Mouse (Mus musculus) retina, adult 2 months (tissue): ENCODE measurements around the gene Gm826.
A peak's percentile ranks its signal among the peaks of the same experiment; 100 is the strongest.

ENCODE experiments used
- DNase-seq: peaks from one replicate; pipeline ENCODE4 v3.0.0-alpha.2; 2012; ENCODE audit warnings: low read depth, low spot score

Gene Gm826

DNA sequence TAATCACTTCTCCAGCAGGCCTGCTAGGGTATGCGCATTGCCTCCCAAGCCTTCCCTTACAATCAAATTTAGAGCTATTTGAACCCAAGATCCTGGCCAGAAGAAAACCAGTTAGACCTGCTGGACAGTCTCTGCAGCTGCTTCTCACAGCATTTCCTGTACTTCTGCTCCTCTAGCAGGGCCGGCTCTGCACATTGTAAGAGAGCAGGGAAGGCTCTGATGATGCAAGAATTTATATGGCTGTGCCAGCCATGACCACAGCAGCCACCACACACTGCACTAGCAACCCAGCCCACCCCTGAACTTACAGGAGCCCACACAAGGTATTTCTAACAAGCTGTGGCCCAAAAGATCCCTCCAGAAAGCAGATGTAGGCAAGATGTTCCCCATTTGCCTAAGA lies 19.6 kb upstream of the Gm826 start:
- no peak for DNase-seq

DNA sequence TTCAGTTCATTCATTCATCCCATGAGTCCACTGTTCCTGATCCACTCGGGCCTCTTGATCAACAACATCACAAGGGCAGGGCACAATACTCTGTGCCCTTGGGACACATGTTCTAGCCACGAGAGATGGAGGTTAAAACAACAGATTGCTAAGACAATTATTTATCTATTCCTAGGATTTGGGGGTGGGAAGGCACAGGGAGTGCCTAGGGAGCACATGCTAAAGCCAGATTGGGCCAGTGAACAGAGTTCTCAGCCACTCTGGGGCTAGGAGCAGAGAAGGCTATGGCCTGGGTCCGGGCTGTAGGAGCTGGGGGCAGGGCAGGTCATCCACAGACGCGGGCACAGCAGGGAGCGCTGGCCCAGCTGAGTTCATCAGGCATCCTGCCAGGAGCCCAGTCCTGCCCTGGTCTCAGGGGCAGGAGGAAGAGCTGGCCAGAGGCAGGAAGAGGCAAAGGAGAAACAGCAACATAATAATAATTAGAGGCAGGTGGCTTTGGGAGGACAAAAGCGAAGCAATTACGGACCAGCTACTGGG lies 17.1 kb upstream of the Gm826 start:
- no peak for DNase-seq

DNA sequence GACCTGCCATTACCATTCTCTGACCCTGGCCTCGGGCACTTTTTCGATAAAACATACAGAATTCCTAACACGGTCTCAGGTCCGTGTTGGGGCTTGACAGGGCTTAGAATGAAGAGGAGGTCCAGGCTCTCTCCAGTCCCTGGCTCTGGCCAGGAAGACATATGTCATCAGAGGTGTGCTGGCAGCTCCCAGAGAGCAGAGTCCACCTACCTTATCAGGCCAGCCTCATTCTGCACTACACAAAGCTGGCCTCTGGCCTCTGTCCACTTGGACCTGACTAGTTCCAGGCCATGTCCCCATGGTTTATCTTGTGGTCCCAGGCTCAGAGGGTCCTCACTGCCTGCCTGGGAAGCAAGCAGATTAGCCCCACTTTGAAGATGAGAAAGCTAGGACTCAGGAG lies 15.6 kb upstream of the Gm826 start:
- DNase-seq = no peak

GRCm38 (mm10) chr2:160348796-160349195 lies 14.8 kb upstream of the Gm826 start:
- DNase-seq = no peak

GRCm38 (mm10) chr2:160348072-160348604 lies 14.2 kb upstream of the Gm826 start:
- no peak for DNase-seq

- no peak for DNase-seq
Observed at GRCm38 (mm10) chr2:160345644-160346043, 11.7 kb upstream of the Gm826 start.

DNA sequence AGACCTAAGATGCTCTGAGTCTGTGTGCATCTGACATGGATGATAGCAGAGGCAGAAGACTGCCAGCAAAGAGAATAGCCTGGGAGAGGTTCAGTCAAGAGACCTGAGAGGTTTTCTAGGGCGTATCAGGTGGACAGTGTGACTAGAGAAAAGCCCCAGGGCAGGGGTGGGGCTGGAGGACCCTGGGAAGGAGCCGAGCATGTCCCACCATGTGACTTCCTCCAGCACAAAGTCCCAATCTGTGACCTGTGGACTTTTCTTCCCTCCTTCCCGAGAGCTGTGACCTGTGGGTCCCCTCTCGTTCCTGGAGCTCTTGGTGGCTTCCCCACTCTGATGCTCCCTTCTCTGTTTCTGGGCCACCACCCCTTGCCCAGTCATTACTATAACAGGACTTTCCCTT lies 6.2 kb upstream of the Gm826 start:
- DNase-seq = no peak

DNA sequence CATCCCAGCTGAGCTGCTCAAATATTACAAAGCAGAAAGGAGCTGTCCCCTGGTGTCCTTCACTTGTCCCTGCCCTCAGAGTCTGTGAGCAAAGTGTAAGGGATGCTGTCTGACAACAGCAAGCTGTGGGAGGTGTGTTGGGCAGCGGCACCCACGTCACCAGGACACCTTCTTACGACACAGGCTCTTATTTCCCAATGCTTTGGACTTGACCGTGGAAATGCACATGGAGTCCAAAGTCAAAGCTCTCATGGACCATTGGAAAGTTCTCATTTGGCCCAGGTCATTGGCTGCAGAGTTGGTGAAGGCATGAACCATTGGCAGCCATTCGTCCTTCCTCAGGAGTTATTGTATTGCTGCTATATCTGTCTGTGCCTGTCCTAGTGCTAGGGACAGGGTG lies 5.6 kb upstream of the Gm826 start:
- DNase-seq = no peak

GRCm38 (mm10) chr2:160336053-160336452 lies 2.1 kb upstream of the Gm826 start:
- no peak for DNase-seq

- DNase-seq = no peak
Observed at GRCm38 (mm10) chr2:160335043-160335442, 1.1 kb upstream of the Gm826 start.

DNA sequence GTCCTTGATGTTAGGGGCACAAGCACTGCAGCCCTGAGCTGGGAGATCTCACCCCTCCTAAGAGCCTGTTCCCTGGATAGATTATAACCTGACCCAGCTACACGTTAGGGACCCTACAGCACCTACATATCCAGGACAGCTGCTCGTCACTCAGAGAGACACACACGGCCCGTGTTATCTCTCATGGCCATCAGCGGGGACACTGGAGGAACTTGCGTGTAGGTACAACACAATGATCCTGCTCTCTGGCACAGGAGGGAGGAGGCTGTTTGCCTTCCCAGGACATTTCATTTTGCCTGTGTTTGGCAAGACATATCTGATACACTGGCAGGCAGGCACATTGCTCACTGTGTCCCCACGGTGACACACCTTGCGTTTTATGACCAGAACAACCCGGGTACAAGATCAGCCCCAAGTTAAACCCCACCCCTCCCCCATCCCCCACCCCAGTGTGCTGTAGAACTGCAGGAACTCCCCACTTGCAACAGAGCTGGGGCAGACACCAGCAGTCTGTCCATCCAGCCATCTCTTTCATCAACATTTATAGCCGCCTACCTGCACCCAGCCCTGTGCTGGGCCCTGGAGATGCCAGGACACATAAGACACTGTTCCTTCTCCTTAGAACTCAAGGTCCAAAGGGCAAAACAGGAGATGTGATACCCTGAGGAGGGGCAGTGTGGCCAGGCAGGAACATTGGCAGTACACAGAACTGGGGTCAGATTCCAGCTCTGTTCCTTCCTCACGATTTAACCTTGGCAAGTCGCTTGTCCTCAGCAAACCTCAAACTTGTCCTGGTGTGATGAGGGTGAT lies 1.2 kb downstream of the Gm826 start:
- no peak for DNase-seq

DNA sequence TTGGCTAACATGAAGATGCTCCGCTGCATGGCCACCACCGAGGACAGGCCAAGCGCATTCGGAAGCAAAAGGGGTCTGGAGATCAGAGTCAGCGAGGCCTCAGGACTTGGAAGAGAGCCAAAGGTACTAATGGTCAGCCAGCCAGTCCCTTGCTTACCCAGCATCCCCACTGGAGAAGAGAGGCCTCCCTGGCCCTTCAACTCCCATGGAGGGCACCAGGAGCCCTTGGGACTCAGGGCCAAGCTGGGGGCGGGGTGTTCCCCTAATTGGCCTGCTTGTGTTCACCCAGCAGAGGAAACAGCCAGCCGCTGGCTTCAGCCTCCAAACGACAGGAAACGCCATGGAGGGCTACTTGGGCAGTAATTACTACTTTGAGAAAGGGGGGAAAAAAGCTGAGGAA lies 5.1 kb downstream of the Gm826 start:
- no peak for DNase-seq

- DNase-seq = no peak
Observed at GRCm38 (mm10) chr2:160327716-160328115, 6.2 kb downstream of the Gm826 start.

DNA sequence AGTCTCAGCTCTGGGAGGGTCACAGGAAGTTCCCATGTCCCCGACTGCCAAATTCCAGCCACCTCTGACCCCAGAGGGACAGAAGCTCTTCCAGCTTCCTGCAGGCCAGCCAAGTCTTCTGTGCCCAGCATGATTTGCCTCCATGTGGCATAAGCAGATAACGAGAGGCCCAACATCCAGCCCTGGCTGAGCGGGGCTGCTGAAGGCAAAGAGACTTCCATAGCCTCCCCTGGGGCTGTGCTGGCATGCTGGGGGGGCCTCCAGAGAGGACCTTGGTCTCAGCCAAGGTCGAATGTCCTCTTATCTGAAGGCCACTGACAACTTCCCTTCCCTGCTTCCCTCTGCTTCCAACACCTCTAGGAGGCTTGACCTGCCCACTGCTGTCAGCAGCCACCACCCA lies 6.8 kb downstream of the Gm826 start:
- DNase-seq = no peak

DNA sequence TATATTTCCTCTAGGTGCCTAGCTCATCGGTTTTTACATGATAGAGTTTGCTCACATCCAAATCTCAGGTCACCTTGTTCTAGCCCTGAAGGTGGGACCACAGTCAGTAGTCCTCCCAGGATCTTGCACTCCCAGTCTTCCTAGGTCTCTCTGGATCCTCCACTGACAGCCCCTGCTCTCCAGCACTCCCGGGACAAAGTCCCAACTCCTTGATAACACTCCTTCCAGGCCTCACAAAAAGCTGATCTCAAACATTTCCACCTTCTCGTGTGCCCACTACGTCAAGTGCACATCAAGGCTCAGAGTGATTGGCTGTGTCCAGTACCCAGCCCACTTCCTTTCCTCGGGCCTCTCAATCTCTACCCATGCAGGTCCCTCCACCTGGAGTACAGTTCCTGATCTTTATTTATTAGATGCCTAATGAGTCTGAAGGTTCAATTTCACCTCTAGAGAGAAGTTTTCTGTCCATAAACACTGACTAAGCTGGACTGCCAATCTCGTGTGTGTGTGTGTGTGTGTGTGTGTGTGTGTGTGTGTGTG lies 8.8 kb downstream of the Gm826 start:
- no peak for DNase-seq

DNA sequence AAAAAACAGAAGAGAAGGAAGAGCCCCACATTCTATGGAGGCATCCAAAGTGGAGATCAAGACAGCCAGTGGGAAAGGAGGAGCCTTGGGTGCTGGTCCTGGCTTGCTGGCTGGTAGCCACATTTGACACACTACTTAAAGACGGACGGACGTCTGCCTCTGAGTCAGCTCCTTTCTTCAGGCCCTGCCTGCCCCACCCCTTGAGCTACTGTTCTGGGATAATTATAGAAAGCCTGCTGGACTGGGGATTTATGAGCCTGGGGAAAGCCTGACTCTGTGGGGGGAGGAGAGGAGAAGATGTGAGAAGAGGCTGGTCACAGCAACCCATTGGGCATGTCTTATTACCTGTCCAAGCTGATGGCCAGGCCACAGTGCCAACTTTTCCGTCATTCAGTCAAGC lies 12.1 kb downstream of the Gm826 start:
- peak; percentile 4 for DNase-seq

DNA sequence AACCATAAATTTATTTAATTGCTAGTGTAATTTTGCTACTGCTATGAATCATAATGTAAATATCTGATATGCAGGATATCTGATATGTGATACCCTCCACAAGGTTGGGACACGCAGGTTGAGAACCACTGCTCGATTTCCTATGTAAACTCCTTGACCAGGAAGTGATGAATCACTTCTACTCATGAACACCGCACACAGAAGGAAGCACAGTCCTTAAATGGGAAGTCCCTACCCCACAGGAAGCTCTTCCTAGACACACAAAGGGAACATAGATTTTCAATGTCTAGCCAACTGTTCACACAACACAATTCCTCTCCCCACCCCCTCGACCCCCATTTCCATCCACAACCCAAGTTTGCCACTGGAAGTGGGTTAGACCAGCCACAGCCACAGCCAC lies 15.7 kb downstream of the Gm826 start:
- no peak for DNase-seq

DNA sequence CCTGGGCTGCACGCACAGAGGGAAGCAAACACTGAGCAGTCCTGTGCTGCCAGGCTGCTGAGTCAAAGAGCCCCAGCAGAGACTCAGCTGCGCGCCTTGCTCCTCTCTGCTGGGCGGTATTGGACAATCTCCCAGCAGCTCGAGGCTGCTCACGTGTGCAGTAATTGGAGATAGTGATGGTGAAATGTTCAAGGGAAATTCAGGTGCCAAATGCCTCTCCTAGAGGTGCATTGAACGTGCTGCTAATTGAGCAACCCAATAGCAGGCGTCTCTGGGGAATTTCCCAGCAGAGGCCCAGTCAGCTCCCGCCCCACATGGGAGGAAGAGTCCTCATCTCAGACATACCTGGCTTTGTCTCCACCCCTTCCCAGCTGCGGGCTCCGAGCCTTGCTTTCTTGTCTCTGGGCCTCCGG lies 20.4 kb downstream of the Gm826 start:
- no peak for DNase-seq

DNA sequence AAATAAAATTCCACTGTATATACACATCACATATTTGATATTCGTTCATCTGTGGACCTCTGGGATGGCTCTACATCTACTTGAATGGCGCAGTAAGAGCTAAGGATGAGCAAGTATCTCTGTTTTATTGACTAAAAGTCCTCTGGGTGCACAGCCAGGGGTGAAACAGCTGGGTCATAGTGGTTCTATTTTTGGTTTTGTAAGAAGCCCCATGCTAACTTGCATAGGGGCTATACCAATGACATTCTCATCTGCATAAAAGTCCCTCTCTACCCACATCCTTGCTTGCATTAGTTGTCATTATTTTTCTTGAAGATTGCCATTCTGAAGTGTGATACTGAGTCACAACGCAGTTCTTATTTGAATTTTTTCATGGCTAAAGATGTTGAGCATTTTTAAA lies 28.9 kb downstream of the Gm826 start:
- no peak for DNase-seq

DNA sequence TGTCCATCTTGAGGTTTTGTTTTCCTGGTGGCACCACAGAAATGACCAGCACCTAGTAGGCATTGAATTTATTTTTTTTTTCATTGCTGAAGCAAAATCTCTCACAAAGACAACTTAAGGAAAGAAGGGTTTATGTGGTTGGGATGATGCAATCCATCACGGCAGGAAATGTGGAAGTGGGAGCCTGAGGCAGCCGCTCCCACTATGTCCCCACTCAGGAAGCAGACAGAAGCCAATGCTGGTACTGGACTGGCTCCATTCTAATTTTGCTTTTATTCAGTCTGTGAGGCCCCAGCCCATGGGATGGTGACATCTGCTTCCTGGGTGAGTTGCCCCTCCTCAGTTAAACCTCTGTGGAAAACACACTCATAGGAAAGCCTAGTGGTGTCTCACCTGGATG lies 30.0 kb downstream of the Gm826 start:
- DNase-seq = no peak

GRCm38 (mm10) chr2:160302013-160302412 lies 31.9 kb downstream of the Gm826 start:
- DNase-seq = no peak

DNA sequence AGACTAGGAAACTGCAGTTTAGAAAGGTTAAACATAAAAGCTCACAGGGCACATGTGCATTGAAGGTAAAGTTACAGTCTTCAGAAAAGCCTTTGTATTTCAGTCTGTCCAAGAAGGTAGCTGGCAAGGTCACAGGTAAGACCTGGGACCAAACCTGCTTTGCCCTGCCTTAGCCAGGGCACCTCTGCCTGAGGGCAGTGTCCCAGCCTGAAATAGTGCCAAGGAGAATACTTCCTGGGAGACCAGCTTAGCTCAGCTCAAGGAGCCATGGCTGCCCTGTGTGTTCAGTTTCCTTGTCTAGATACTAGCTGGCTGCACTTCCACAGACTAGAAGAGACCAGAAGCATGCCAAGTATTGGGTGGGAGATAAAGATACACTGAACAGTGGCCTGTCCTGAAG lies 35.4 kb downstream of the Gm826 start:
- no peak for DNase-seq

DNA sequence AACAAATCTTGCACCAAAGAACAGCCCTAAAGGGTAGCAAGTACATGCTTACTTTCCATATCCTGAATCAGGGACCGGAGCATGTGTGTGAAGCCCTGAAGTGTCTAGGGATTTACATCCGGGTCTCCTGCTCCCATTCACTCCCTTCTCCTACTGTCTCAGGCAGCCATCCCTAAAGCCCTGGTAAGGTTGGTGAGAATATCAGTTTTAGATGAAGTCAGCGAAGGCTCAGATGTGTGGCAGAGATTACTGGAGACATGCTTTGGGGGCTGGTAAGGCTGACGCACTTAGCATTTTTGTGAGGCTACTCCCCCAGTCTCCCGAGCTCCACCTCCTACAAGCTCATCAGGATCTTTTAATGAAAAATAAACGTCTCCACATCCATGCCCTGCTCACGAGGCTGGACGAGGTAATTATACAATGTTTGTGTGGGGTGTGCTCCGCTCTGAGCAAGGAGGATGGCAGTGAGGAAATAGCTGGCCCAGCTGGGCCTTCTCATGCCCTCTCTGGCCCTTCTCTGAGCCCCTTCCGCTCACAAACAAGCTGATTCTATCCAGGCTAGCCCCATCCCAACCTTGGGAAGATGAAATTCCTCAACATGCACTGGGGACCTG lies 45.3 kb downstream of the Gm826 start:
- DNase-seq = no peak
